26 mouse cellular contexts compared by ENCODE assay signal in the genomic region with DNA sequence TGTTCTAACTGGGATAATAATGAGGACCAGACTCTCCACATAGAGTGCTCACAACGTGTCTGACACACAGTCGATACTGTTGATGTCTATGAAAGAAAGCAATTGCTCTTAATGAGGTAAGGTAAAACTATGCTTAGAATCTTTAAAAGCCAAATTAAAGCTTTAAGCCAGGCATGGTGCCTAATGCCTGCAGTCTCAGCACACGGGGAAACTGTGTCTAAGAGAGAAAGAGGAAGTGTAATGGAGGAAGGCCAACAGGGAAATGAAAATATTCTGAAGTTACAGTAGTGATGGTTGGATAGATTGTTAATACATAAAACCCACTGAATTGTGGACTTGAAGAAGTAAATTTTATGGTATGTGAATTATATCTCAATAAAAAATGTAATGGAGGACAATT. TPM values are rescaled to one million over a fixed set of nuclear protein-coding genes. Genes with fewer than 3 reads are reported as not detected.
DNase-seq lines count a peak whose midpoint lies in the region; ATAC-seq and TF ChIP-seq lines count a peak whose summit lies in the region.
"Had no signal": no experiment of that assay in that cellular context is flagged by ENCODE, and none has a peak within 500 bp of the region (broad histone marks: within the 10 kb centered on the region; RNA-seq: fewer than 3 reads in every experiment).

No protein-coding gene starts in this region.

- H3K36me3 ChIP-seq in CH12.LX (replicated peaks in 1 of 2; ENCODE audit: control insufficient read depth in 1 of 2, insufficient read depth in 1 of 2, low read length in 1 of 2): no peaks in the 10 kb centered on the region
- no peaks in the 10 kb centered on the region for H3K36me3 ChIP-seq in limb, embryonic 12.5 days
- no peaks in the 10 kb centered on the region for H3K36me3 ChIP-seq in midbrain, postnatal 0 days (ENCODE audit: insufficient read depth, low read length)
- H3K36me3 ChIP-seq: embryonic facial prominence, embryonic 15.5 days; forebrain, embryonic 10.5 days; forebrain, embryonic 15.5 days; heart, embryonic 15.5 days; hindbrain, embryonic 10.5 days had no signal

- no peak overlapping the region for H3K4me3 ChIP-seq in CH12.LX (replicated peaks in 1 of 3; ENCODE audit: low read depth in 2 of 3, low read length in 2 of 3, poor library complexity in 1 of 3)
- no peak overlapping the region for H3K4me3 ChIP-seq in bone marrow macrophage, adult 2 months (ENCODE audit: insufficient read depth, low read length)
- no peak overlapping the region for H3K4me3 ChIP-seq in limb, embryonic 12.5 days (replicated peaks)
- H3K4me3 ChIP-seq in midbrain, postnatal 0 days (ENCODE audit: low read depth, low read length): no peak overlapping the region
- H3K4me3 ChIP-seq: embryonic facial prominence, embryonic 15.5 days; erythroblast, embryonic 14.5 days; forebrain, embryonic 10.5 days; forebrain, embryonic 15.5 days; heart, adult 2 months; heart, embryonic 15.5 days; hindbrain, embryonic 10.5 days had no signal

- H3K27me3 ChIP-seq in CH12.LX (replicated peaks): no peaks in the 10 kb centered on the region
- no peaks in the 10 kb centered on the region for H3K27me3 ChIP-seq in limb, embryonic 12.5 days
- no peaks in the 10 kb centered on the region for H3K27me3 ChIP-seq in midbrain, postnatal 0 days (ENCODE audit: insufficient read depth, low read length)
- H3K27me3 ChIP-seq: embryonic facial prominence, embryonic 15.5 days; forebrain, embryonic 15.5 days; heart, embryonic 15.5 days; Patski had no signal

- TF ChIP-seq POLR2A in CH12.LX (IDR thresholded peaks at IDR 0.05; ENCODE audit: low read depth, low read length): no peak
- no peak for TF ChIP-seq POLR2A in bone marrow macrophage, adult 2 months (IDR thresholded peaks at IDR 0.05; ENCODE audit: borderline replicate concordance, low read depth, low read length)

- no peak for TF ChIP-seq RAD21 in CH12.LX (IDR thresholded peaks at IDR 0.05; ENCODE audit: low read depth, low read length)

- in situ Hi-C loops in CH12.LX (cut with MboI; ENCODE audit: low pct_ligation_motif_present, low pct_unique_long_range_greater_than_20kb, low sequenced_read_pairs): loop anchor here (25.0 kb wide), 1 partner anchor 333 kb away; the partner anchor contains the start of gene Atf2

- H3K4me2 ChIP-seq in CH12.LX (ENCODE audit: insufficient read depth, low read depth, poor library complexity, severe bottlenecking): no peak overlapping the region
- no peak overlapping the region for H3K4me2 ChIP-seq in limb, embryonic 12.5 days
- no peak overlapping the region for H3K4me2 ChIP-seq in midbrain, postnatal 0 days (ENCODE audit: low read depth, low read length, poor library complexity, severe bottlenecking)
- H3K4me2 ChIP-seq: embryonic facial prominence, embryonic 15.5 days; forebrain, embryonic 15.5 days; heart, embryonic 11.5 days; heart, embryonic 15.5 days; hindbrain, embryonic 14.5 days had no signal

- intact Hi-C loops in heart, postnatal 14 days (cut with DNase I): no loop called here

- no peak for ATAC-seq in limb, embryonic 12.5 days (ENCODE audit: insufficient number of reproducible peaks, insufficient read depth, low FRiP score, low TSS enrichment, low read depth)
- peak; percentile 43; the same call in 1 of the 2 replicates for ATAC-seq in neutrophil, adult 5-6 weeks (ENCODE audit: extremely low read depth, insufficient number of reproducible peaks, low FRiP score, poor library complexity, severe bottlenecking)
- ATAC-seq in midbrain, postnatal 0 days (ENCODE audit: low FRiP score): no peak
- ATAC-seq: activated CD4-positive, CD25-positive, alpha-beta regulatory T cell, adult 4 months; CD4-positive, CD25-positive, alpha-beta regulatory T cell, adult 4 months; forebrain, embryonic 15.5 days; Patski had no signal

- no peaks in the 10 kb centered on the region for H3K9me3 ChIP-seq in CH12.LX (replicated peaks; ENCODE audit: low read length)
- no peaks in the 10 kb centered on the region for H3K9me3 ChIP-seq in limb, embryonic 12.5 days
- no peaks in the 10 kb centered on the region for H3K9me3 ChIP-seq in midbrain, postnatal 0 days (ENCODE audit: low read length)
- H3K9me3 ChIP-seq: embryonic facial prominence, embryonic 15.5 days; forebrain, embryonic 10.5 days; forebrain, embryonic 15.5 days; heart, embryonic 15.5 days; hindbrain, embryonic 10.5 days had no signal

- TF ChIP-seq EP300 in CH12.LX (IDR thresholded peaks at IDR 0.05; ENCODE audit: low read length): peak; percentile 22; the same call in 1 of the 2 replicates

- no peak overlapping the region for H3K27ac ChIP-seq in CH12.LX (ENCODE audit: insufficient read depth, low read depth)
- peak overlapping the region; percentile 63 for H3K27ac ChIP-seq in bone marrow macrophage, adult 2 months (ENCODE audit: insufficient read depth, low read depth, low read length)
- 0 out of 2 replicates have a peak overlapping the region, but pooled peaks have one; percentile 17 for H3K27ac ChIP-seq in limb, embryonic 12.5 days
- H3K27ac ChIP-seq in midbrain, postnatal 0 days (ENCODE audit: low read depth, low read length): no peak overlapping the region
- H3K27ac ChIP-seq: embryonic facial prominence, embryonic 15.5 days; forebrain, embryonic 10.5 days; forebrain, embryonic 15.5 days; heart, adult 2 months; heart, embryonic 15.5 days; hindbrain, embryonic 10.5 days; hindbrain, embryonic 14.5 days had no signal

- H3K79me2 ChIP-seq in CH12.LX (replicated peaks; ENCODE audit: control insufficient read depth, extremely low read depth, insufficient read depth, poor library complexity, severe bottlenecking): no peaks in the 10 kb centered on the region

- DNase-seq in CH12.LX (ENCODE audit: extremely low read depth): no peak
- no peak for DNase-seq in midbrain, postnatal 0 days (ENCODE audit: low spot score)
- DNase-seq in urinary bladder, adult 18-20 months (ENCODE audit: low spot score in 2 of 2): no peak
- DNase-seq in heart, postnatal 14 days: no peak
- DNase-seq: adrenal gland, postnatal 14 days; B cell, adult 2 months; cerebellum, adult 18-20 months; cerebellum, adult 9-11 months; cerebellum, postnatal 36 days; gastrocnemius, postnatal 10 days; heart, adult 2 months had no signal

- peaks cover 12 to 27% of the 10 kb centered on the region in 2 experiments for H3K4me1 ChIP-seq in CH12.LX (ENCODE audit: control insufficient read depth in 1 of 2, insufficient read depth in 2 of 2)
- peaks cover 24% of the 10 kb centered on the region for H3K4me1 ChIP-seq in bone marrow macrophage, adult 2 months (ENCODE audit: control insufficient read depth, insufficient read depth, low read length)
- peaks cover 11% of the 10 kb centered on the region; the same call in 1 of the 2 replicates for H3K4me1 ChIP-seq in limb, embryonic 12.5 days (replicated peaks)
- H3K4me1 ChIP-seq in midbrain, postnatal 0 days (ENCODE audit: insufficient read depth, low read length): no peaks in the 10 kb centered on the region
- H3K4me1 ChIP-seq: embryonic facial prominence, embryonic 15.5 days; forebrain, embryonic 10.5 days; forebrain, embryonic 15.5 days; heart, embryonic 15.5 days; hindbrain, embryonic 10.5 days had no signal

- no peak overlapping the region for H3K9ac ChIP-seq in CH12.LX (ENCODE audit: insufficient read depth, low read depth)
- H3K9ac ChIP-seq in limb, embryonic 12.5 days (replicated peaks): no peak overlapping the region
- no peak overlapping the region for H3K9ac ChIP-seq in midbrain, postnatal 0 days (replicated peaks; ENCODE audit: low read length, poor library complexity, severe bottlenecking)
- H3K9ac ChIP-seq: embryonic facial prominence, embryonic 15.5 days; forebrain, embryonic 15.5 days; heart, embryonic 15.5 days; hindbrain, embryonic 14.5 days had no signal

- WGBS in limb, embryonic 12.5 days: 28% methylated on average over 3 of the region's 3 CpGs
- 83% methylated on average over 3 of the region's 3 CpGs for WGBS in midbrain, postnatal 0 days

- no peak for TF ChIP-seq CTCF in CH12.LX (conservative IDR thresholded peaks at IDR 0.05 in 1 of 2, IDR thresholded peaks at IDR 0.05 in 1 of 2; ENCODE audit: low read depth in 2 of 2, low read length in 2 of 2)
- no peak for TF ChIP-seq CTCF in bone marrow macrophage, adult 2 months (IDR thresholded peaks at IDR 0.05; ENCODE audit: low read depth, low read length)
- TF ChIP-seq CTCF in midbrain, postnatal 0 days (IDR thresholded peaks at IDR 0.05): no peak

- dilution Hi-C loops in CH12.LX (cut with MboI; ENCODE audit: extremely low pct_ligation_motif_present, extremely low pct_unique_long_range_greater_than_20kb, low sequenced_read_pairs): no loop called here

TF ChIP-seq in CH12.LX, 34 proteins besides CTCF, POLR2A, EP300 and RAD21:
- TF ChIP-seq ELF1 (IDR thresholded peaks at IDR 0.05; ENCODE audit: low read depth, low read length) (0 out of 2 replicates have a peak, but pooled peaks have one; percentile 39), ZC3H11A (IDR thresholded peaks at IDR 0.05; ENCODE audit: low read depth, low read length) (no peak), IRF4 (IDR thresholded peaks at IDR 0.05; ENCODE audit: low read depth, low read length) (0 out of 2 replicates have a peak, but pooled peaks have one; percentile 40)

RNA-seq across cellular contexts. Expression of gene Wipf1, which starts 24.9 kb away (rescaled TPM):
- total RNA-seq in CH12.LX (2012; rRNA removed) (18.3 and 19.2 TPM in 2 replicates), CH12.LX (2014; rRNA removed) (18.8 and 21.8 TPM in 2 replicates)
- polyA plus RNA-seq in CH12.LX (2012; ENCODE audit: insufficient read length, low read depth): 88.7 and 95.0 TPM in 2 replicates
- 114 and 143 TPM in 2 replicates for polyA plus RNA-seq in bone marrow macrophage, adult 2 months (2012; ENCODE audit: insufficient read depth, insufficient read length, missing spikeins)
- 16.1 and 17.7 TPM in 2 replicates for polyA plus RNA-seq in limb, embryonic 12.5 days (2016; fragmentation: Nextera tagmentation; extraction: Ambion mirVana)
- total RNA-seq in neutrophil, adult 5-6 weeks (2017): 104 and 109 TPM in 2 replicates
- 1.8 and 4.3 TPM in 2 replicates for total RNA-seq in midbrain, postnatal 0 days (2014; rRNA removed)
- polyA plus RNA-seq in midbrain, postnatal 0 days (2015; fragmentation: Nextera tagmentation; extraction: Ambion mirVana): 2.1 and 2.4 TPM in 2 replicates
- total RNA-seq in heart, postnatal 14 days (2021): 10 to 100 TPM; 18.8 to 19.4 TPM

RNA-seq across cellular contexts. Expression of gene Chrna1, which starts 25.7 kb away (rescaled TPM):
- total RNA-seq in CH12.LX (2012; rRNA removed) (0.04 TPM in 1 of 2 replicates, not detected in the other), CH12.LX (2014; rRNA removed) (not detected in 2 replicates)
- not detected in 2 replicates for polyA plus RNA-seq in CH12.LX (2012; ENCODE audit: insufficient read length, low read depth)
- polyA plus RNA-seq in bone marrow macrophage, adult 2 months (2012; ENCODE audit: insufficient read depth, insufficient read length, missing spikeins): not detected in 2 replicates
- polyA plus RNA-seq in limb, embryonic 12.5 days (2016; fragmentation: Nextera tagmentation; extraction: Ambion mirVana): 7.9 and 8.6 TPM in 2 replicates
- not detected in 2 replicates for total RNA-seq in neutrophil, adult 5-6 weeks (2017)
- 0.22 TPM in 1 of 2 replicates, not detected in the other for total RNA-seq in midbrain, postnatal 0 days (2014; rRNA removed)
- polyA plus RNA-seq in midbrain, postnatal 0 days (2015; fragmentation: Nextera tagmentation; extraction: Ambion mirVana): 0.25 and 0.31 TPM in 2 replicates
- total RNA-seq in heart, postnatal 14 days (2021): not detected
- total RNA-seq: adrenal gland, adult 18-20 months; adrenal gland, postnatal 14 days; heart, adult 2 months had no signal
- polyA plus RNA-seq: activated CD4-positive, CD25-positive, alpha-beta regulatory T cell, adult 4 months; CD4-positive, CD25-positive, alpha-beta regulatory T cell, adult 4 months; erythroblast, embryonic 14.5 days had no signal

Comparison
In these comparisons a context has a peak if more than half of its experiments do, and no peak if none do; other contexts are left out.
1. H3K27ac ChIP-seq: peak in bone marrow macrophage, adult 2 months (single experiment) and limb, embryonic 12.5 days (single experiment); none in CH12.LX (single experiment) and midbrain, postnatal 0 days (single experiment).